Mouse (Mus musculus) kidney, adult 18-20 months (tissue): ENCODE measurements around the gene Loxl4.

ENCODE experiments used
- DNase-seq: peaks from one replicate; pipeline ENCODE4 v3.0.0; 2021

The Loxl4 gene

GRCm38 (mm10) chr19:42608082-42608481 is 4.5 kb downstream of the Loxl4 start:
- DNase-seq, result no peak

GRCm38 (mm10) chr19:42602576-42602975 is 10.0 kb downstream of the Loxl4 start:
- no peak for DNase-seq

- DNase-seq, result no peak
Observed at GRCm38 (mm10) chr19:42602041-42602440, 10.6 kb downstream of the Loxl4 start.

GRCm38 (mm10) chr19:42601445-42601844 is 11.2 kb downstream of the Loxl4 start:
- DNase-seq, result peak; percentile 65

GRCm38 (mm10) chr19:42600591-42600990 is 12.0 kb downstream of the Loxl4 start:
- no peak for DNase-seq

- DNase-seq, result peak; percentile 59
Observed at GRCm38 (mm10) chr19:42599891-42600290, 12.7 kb downstream of the Loxl4 start.

- DNase-seq, result no peak
Observed at GRCm38 (mm10) chr19:42597896-42598295, 14.7 kb downstream of the Loxl4 start.

- no peak for DNase-seq
Observed at GRCm38 (mm10) chr19:42597286-42597685, 15.3 kb downstream of the Loxl4 start.

GRCm38 (mm10) chr19:42595066-42595465 is 17.5 kb downstream of the Loxl4 start:
- DNase-seq, result no peak

GRCm38 (mm10) chr19:42593456-42593855 is 19.2 kb downstream of the Loxl4 start:
- DNase-seq, result no peak

GRCm38 (mm10) chr19:42591534-42591933 is 21.1 kb downstream of the Loxl4 start:
- DNase-seq, result peak; percentile 2

- no peak for DNase-seq
Observed at GRCm38 (mm10) chr19:42589246-42589645, 23.4 kb downstream of the Loxl4 start.

- no peak for DNase-seq
Observed at GRCm38 (mm10) chr19:42587704-42588103, 24.9 kb downstream of the Loxl4 start.

- DNase-seq, result no peak
Observed at GRCm38 (mm10) chr19:42584188-42584587, 28.4 kb downstream of the Loxl4 start.

- DNase-seq, result no peak
Observed at GRCm38 (mm10) chr19:42583677-42584076, 28.9 kb downstream of the Loxl4 start.

GRCm38 (mm10) chr19:42582811-42583370 is 29.7 kb downstream of the Loxl4 start:
- DNase-seq, result no peak

- DNase-seq, result no peak
Observed at GRCm38 (mm10) chr19:42580701-42581100, 31.9 kb downstream of the Loxl4 start.

GRCm38 (mm10) chr19:42578631-42579030 is 34.0 kb downstream of the Loxl4 start:
- DNase-seq, result no peak

GRCm38 (mm10) chr19:42576856-42577255 is 35.8 kb downstream of the Loxl4 start:
- DNase-seq, result no peak

GRCm38 (mm10) chr19:42575317-42575716 is 37.3 kb downstream of the Loxl4 start:
- no peak for DNase-seq

GRCm38 (mm10) chr19:42571291-42571690 is 41.3 kb downstream of the Loxl4 start:
- no peak for DNase-seq

- DNase-seq, result no peak
Observed at GRCm38 (mm10) chr19:42569076-42569475, 43.5 kb downstream of the Loxl4 start.

- no peak for DNase-seq
Observed at GRCm38 (mm10) chr19:42567020-42567419, 45.6 kb downstream of the Loxl4 start.

- no peak for DNase-seq
Observed at GRCm38 (mm10) chr19:42566283-42567019, 46.2 kb downstream of the Loxl4 start.
